Mouse (Mus musculus): ENCODE measurements at regions not wholly inside any gene's neighbourhood (a gene's known extent, or its start where the extent isn't known, plus 50 kb on each side); places are given as distances from the start of the nearest gene placed in this dataset.

- TF ChIP-seq NRF1 (IDR thresholded peaks at IDR 0.05; ENCODE audit: low read depth, low read length) (no peak), USF2 (conservative IDR thresholded peaks at IDR 0.05; ENCODE audit: low read depth, low read length) (no peak), RAD21 (IDR thresholded peaks at IDR 0.05; ENCODE audit: low read depth, low read length) (no peak), HCFC1 (IDR thresholded peaks at IDR 0.05; ENCODE audit: low read depth, low read length) (no peak), ETS1 (conservative IDR thresholded peaks at IDR 0.05; ENCODE audit: low read depth, low read length) (no peak), USF1 (IDR thresholded peaks at IDR 0.05; ENCODE audit: low read depth, low read length) (no peak), MEF2A (IDR thresholded peaks at IDR 0.05; ENCODE audit: borderline replicate concordance, low read depth, low read length) (no peak), ZKSCAN1 (IDR thresholded peaks at IDR 0.05; ENCODE audit: borderline replicate concordance, low read depth, low read length) (no peak), RCOR1 (conservative IDR thresholded peaks at IDR 0.05; ENCODE audit: low read depth, low read length) (no peak), IRF4 (IDR thresholded peaks at IDR 0.05; ENCODE audit: low read depth, low read length) (no peak), MAZ (IDR thresholded peaks at IDR 0.05; ENCODE audit: low read depth, low read length) (no peak), TBP (conservative IDR thresholded peaks at IDR 0.05; ENCODE audit: low read depth, low read length) (no peak), SIN3A (IDR thresholded peaks at IDR 0.05; ENCODE audit: low read length) (no peak), MXI1 (IDR thresholded peaks at IDR 0.05; ENCODE audit: low read depth, low read length) (no peak), JUN (IDR thresholded peaks at IDR 0.05; ENCODE audit: insufficient read depth, low read depth, low read length) (no peak), JUND (conservative IDR thresholded peaks at IDR 0.05; ENCODE audit: low read depth, low read length) (no peak), POLR2A (IDR thresholded peaks at IDR 0.05; ENCODE audit: low read depth, low read length) (no peak), MAFK (IDR thresholded peaks at IDR 0.05; ENCODE audit: insufficient replicate concordance, low read length) (no peak), CTCF (conservative IDR thresholded peaks at IDR 0.05 in 1 of 2, IDR thresholded peaks at IDR 0.05 in 1 of 2; ENCODE audit: low read depth in 2 of 2, low read length in 2 of 2) (no peak), UBTF (IDR thresholded peaks at IDR 0.05; ENCODE audit: low read depth, low read length) (no peak)
- no peaks in the 10 kb centered on the region for H3K9me3 ChIP-seq (replicated peaks; ENCODE audit: low read length)
- H3K4me1 ChIP-seq (ENCODE audit: control insufficient read depth in 1 of 2, insufficient read depth in 2 of 2), result no peaks in the 10 kb centered on the region
- no peak overlapping the region for H3K4me2 ChIP-seq (ENCODE audit: insufficient read depth, low read depth, poor library complexity, severe bottlenecking)
- no peak for DNase-seq (ENCODE audit: extremely low read depth)
- H3K27me3 ChIP-seq (replicated peaks), result no peaks in the 10 kb centered on the region
- no peaks in the 10 kb centered on the region for H3K36me3 ChIP-seq (replicated peaks in 1 of 2; ENCODE audit: control insufficient read depth in 1 of 2, insufficient read depth in 1 of 2, low read length in 1 of 2)
- dilution Hi-C loops (cut with MboI; ENCODE audit: extremely low pct_ligation_motif_present, extremely low pct_unique_long_range_greater_than_20kb, low sequenced_read_pairs) (no loop called here), in situ Hi-C loops (cut with MboI; ENCODE audit: low pct_ligation_motif_present, low pct_unique_long_range_greater_than_20kb, low sequenced_read_pairs) (no loop called here)
- H3K9ac ChIP-seq (ENCODE audit: insufficient read depth, low read depth), result no peak overlapping the region
- no peak overlapping the region for H3K27ac ChIP-seq (ENCODE audit: insufficient read depth, low read depth)
- no peak overlapping the region for H3K4me3 ChIP-seq (replicated peaks in 1 of 3; ENCODE audit: low read depth in 2 of 3, low read length in 2 of 3, poor library complexity in 1 of 3)
- H3K79me2 ChIP-seq (replicated peaks; ENCODE audit: control insufficient read depth, extremely low read depth, insufficient read depth, poor library complexity, severe bottlenecking), result no peaks in the 10 kb centered on the region
Observed at GRCm38 (mm10) chr3:21218936-21219335, 852.0 kb upstream of the Agtr1b start.

- dilution Hi-C loops (cut with MboI; ENCODE audit: extremely low pct_ligation_motif_present, extremely low pct_unique_long_range_greater_than_20kb, low sequenced_read_pairs), result no loop called here
- H3K4me2 ChIP-seq (ENCODE audit: insufficient read depth, low read depth, poor library complexity, severe bottlenecking), result no peak overlapping the region
- no peak overlapping the region for H3K27ac ChIP-seq (ENCODE audit: insufficient read depth, low read depth)
- no peaks in the 10 kb centered on the region for H3K4me1 ChIP-seq (ENCODE audit: control insufficient read depth in 1 of 2, insufficient read depth in 2 of 2)
- no peak for TF ChIP-seq KAT2A (IDR thresholded peaks at IDR 0.05; ENCODE audit: insufficient replicate concordance, low read length)
- no peak for TF ChIP-seq E2F4 (IDR thresholded peaks at IDR 0.05; ENCODE audit: insufficient replicate concordance, low read depth, low read length)
- TF ChIP-seq BHLHE40 (IDR thresholded peaks at IDR 0.05; ENCODE audit: low read depth, low read length), result no peak
- no peak for TF ChIP-seq ELF1 (IDR thresholded peaks at IDR 0.05; ENCODE audit: low read depth, low read length)
- no peak for TF ChIP-seq SMC3 (IDR thresholded peaks at IDR 0.05; ENCODE audit: low read depth, low read length)
- no peak for TF ChIP-seq MXI1 (IDR thresholded peaks at IDR 0.05; ENCODE audit: low read depth, low read length)
- TF ChIP-seq RCOR1 (conservative IDR thresholded peaks at IDR 0.05; ENCODE audit: low read depth, low read length), result no peak
- TF ChIP-seq MAZ (IDR thresholded peaks at IDR 0.05; ENCODE audit: low read depth, low read length), result no peak
- no peak for TF ChIP-seq MEF2A (IDR thresholded peaks at IDR 0.05; ENCODE audit: borderline replicate concordance, low read depth, low read length)
- TF ChIP-seq JUN (IDR thresholded peaks at IDR 0.05; ENCODE audit: insufficient read depth, low read depth, low read length), result no peak
- TF ChIP-seq TCF12 (IDR thresholded peaks at IDR 0.05; ENCODE audit: low read depth, low read length), result no peak
- TF ChIP-seq PAX5 (IDR thresholded peaks at IDR 0.05; ENCODE audit: low read length), result no peak
- no peak for TF ChIP-seq GABPA (IDR thresholded peaks at IDR 0.05; ENCODE audit: insufficient replicate concordance, low read depth, low read length)
- no peaks in the 10 kb centered on the region for H3K36me3 ChIP-seq (replicated peaks in 1 of 2; ENCODE audit: control insufficient read depth in 1 of 2, insufficient read depth in 1 of 2, low read length in 1 of 2)
- no peaks in the 10 kb centered on the region for H3K9me3 ChIP-seq (replicated peaks; ENCODE audit: low read length)
- no peak for DNase-seq (ENCODE audit: extremely low read depth)
- no peak overlapping the region for H3K4me3 ChIP-seq (replicated peaks in 1 of 3; ENCODE audit: low read depth in 2 of 3, low read length in 2 of 3, poor library complexity in 1 of 3)
- in situ Hi-C loops (cut with MboI; ENCODE audit: low pct_ligation_motif_present, low pct_unique_long_range_greater_than_20kb, low sequenced_read_pairs), result no loop called here
- H3K27me3 ChIP-seq (replicated peaks), result no peaks in the 10 kb centered on the region
- no peaks in the 10 kb centered on the region for H3K79me2 ChIP-seq (replicated peaks; ENCODE audit: control insufficient read depth, extremely low read depth, insufficient read depth, poor library complexity, severe bottlenecking)
- no peak overlapping the region for H3K9ac ChIP-seq (ENCODE audit: insufficient read depth, low read depth)
Observed at GRCm38 (mm10) chr3:21241184-21241583, 835.3 kb upstream of the Tbl1xr1 start.

Measured in CH12.LX (cell line).